Mouse (Mus musculus): ENCODE data around the gene Nphp1. TPM values are rescaled to one million over a fixed set of nuclear protein-coding genes. Genes with fewer than 3 reads are reported as not detected.

Gene Nphp1
- total RNA-seq, 2 experiments from 2014 or later = 13.9 to 17.6 TPM

DNA sequence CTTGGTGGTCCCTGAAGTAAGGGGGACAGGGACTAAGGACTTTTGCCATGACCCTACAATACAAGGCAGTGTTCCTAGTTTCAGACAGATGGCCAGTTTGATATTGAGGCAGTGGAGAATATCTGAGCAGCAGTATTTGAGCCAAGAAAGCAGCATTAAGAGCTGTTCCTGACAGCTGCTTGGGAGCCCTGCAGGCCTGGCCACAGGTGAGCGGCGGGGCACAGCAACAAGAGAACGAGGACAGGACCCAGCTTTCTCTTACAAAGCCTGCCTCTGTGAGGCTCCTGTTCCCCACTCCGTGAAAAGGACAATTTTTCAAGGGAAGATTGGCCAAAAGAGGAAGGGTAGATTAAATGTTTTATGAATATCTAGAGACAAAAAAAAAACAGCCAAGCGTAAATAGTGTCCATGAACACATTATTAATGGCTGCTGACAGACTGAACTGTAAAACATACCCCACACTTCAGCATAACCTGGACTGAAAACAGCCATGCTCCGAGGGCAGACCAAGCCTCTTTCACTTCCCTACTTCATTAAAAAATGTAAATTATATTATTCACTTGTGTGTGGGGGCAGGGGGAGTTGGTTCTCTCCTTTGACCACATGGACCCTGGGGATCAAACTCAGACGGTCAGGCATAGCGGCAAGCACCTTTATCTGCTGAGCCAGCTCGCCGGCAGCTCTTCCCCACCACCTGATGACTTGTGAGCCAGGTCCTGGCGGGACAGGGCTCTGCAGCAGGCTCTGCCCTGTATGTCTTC, 36.7 kb downstream of the Nphp1 start:
- no peak for DNase-seq (ENCODE audit: low spot score in 2 of 2)

DNA sequence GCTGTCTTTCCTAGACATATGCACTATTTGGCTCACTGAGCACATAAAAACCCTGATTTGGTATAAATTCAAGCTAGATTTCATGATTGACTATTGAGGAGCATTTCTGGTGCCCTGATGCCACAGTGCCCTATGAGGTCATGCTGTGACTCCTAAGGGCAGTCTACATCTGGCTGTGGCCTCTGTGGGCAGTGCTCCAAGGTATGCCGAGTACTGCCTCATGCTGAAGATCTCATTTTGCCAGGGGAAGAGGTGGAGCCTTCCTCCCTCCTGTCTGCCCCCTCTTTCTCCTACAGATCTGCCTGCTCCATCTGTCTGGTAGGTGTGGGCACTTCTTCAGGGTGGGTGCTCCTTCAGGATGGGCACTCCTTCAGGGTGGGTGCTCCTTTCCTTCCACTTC, 39.3 kb downstream of the Nphp1 start:
- no peak for DNase-seq (ENCODE audit: low spot score in 2 of 2)

DNA sequence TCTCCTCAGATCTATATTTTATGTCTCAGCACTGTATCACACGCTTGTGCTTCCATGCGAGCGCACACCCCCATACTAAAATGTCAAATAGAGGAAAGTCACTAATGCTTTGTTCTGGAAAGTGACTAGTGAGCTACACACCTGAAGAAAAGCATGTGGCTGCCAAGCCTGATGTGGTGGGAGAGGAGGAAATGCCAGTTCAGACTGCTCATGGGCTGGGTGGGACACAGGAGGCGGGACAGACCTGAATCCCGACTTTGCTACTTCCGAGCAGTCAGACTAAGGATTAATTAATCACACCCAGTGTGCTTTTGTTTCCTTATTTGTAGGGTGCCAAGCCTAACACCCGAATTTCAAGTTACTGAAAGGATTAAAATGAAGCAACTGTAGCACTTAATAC, 40.4 kb downstream of the Nphp1 start:
- DNase-seq (ENCODE audit: low spot score in 2 of 2) = no peak

DNA sequence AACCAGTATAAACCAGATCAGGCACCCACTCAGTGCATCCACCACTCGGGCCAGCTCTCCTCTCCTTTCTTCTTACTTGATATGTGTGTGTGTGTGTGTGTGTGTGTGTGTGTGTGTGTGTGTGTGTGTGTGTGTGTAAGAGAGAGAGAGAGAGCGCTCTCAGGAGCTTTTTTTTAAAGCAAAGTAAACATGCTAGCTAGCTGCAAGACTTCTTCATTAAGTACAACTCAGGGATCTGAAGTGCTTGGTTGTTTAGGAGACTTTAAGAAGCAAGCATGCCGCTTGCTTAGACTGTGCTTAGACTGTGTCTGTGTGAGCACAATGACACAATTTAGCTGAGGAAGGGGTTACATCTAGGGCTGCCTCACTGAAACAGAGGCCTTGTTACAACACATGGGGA, 46.1 kb downstream of the Nphp1 start:
- DNase-seq (ENCODE audit: low spot score in 2 of 2) = no peak

DNA sequence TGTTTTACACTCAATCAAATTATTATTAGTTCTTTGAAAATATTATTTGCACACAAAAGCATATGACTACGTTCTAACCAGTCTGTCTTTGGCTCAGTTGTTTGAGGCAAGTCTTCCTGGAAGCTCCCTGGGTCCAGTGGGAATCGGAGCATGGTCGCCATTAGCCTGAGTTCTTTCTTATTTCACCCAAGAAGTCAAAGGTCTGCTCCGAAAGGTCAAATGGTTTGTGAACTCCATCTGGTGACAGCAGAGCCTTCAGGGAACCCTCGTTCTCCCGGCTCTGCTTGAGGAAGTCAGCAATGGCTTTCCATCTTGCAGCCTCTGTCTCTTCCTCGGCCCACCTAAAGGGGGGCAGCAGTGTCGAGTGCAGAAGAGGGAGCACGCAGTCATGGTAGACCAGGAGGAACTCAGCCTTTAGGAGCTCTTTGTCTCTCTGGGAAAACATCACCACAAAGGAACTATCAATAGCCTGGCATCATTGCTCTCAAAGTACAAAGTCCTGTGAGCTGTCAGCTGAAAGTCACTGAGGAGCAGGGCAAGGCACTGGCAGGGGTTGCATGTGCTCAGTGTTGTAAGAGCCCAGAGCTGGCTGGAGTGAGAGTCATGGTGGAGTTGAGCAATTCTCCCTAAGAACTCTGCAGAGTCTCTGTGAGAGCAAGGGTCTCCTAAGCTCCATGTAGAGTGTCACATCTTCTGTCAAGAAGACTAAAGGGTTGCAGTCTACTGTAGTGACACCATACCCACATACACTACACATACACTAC, 47.8 kb downstream of the Nphp1 start:
- no peak for DNase-seq (ENCODE audit: low spot score in 2 of 2)

DNA sequence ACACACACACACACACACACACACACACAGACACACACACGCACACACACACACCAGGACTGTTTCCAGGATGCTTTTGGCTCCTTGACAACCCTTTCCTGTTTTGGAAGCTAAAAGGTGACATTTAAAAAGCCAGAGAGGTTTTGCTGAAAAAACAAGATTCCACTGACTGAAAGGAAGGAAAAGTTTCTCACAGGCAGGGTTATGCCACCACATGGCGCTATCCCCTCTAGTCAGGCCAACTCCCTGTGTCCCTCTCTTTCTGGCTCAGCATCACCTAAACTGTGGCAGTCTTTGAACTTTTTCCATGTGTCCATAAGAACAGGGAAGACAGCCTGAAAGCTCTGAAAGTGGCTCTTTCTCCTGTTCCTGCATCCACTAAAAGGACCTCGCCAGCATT, 50.8 kb downstream of the Nphp1 start:
- no peak for DNase-seq (ENCODE audit: low spot score in 2 of 2)

DNA sequence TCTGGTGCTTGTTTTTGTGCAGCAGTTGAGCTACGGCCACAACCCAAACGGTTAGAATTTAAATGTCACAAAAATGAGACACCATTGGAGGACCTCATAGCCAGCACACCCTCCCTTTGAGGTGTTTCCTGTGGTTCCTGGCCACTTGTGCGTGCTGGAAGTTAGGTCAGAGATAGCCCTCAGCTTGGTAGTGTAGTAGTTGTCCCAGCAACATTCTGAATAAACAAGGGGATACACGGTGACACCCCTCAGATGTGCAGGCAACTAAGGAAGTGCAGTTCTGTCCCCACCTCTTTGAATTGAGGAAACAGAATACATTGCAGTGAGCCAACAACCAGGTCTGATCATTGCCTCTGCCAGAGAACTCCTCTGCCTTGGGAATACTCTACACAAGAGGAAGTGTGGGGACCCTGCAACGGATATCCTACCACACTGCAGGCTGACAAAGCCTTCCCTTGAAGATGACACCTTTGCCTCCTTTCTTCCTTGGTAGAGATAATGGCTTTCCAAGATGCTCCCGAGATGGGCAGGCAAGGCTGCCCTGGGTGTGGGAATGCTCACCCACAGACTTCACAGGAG, 52.0 kb downstream of the Nphp1 start:
- no peak for DNase-seq (ENCODE audit: low spot score in 2 of 2)

DNA sequence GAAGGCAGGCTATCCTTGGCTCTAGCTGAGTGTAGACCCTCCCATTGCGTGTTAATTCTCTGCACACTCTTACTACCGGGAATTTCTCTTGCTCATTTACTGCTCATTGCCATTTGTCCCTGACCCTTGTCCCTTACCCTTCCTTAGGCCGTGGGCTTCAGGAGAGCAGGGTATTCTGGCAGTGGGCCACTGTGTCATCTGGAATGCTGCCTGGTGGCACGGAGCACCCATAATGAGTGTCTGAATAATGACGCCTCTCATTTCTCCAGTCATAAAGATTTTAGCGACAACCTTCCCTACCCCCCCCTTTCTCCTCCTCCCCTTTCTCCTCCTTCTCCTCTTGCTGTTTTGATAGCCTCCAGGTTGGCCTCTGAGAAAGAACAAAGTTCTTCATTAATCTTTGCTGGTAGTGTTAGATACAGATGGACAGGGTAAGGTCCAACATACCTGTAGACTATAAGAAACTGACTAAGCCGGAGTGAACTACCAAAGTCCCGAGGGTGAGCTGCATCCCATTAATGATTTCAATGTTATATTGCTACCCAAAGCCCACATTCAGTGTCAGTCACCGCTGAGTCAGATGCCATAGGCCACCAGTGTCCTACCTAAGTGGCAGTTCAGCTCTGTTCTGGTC, 53.1 kb downstream of the Nphp1 start:
- no peak for DNase-seq (ENCODE audit: low spot score in 2 of 2)

DNA sequence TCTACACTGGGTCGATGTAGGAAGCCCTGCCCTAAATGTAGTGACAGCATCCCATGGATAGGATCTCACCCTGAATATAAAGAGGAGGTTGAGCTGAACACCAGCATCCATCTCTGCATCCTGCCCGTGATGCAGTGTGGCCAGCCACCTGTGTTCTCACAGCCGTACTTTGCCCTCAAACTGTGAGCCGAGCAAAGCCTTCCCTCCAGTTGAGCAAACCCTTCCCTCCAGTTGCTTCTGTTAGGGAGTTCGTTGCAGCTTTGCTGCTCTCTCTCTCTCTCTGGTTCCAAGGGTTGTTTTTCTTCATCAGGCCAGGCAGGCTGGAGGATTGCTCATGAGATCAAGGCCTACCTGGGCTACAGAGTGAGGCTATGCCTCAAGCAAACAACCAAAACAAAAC, 53.8 kb downstream of the Nphp1 start:
- DNase-seq (ENCODE audit: low spot score in 2 of 2) = no peak

DNA sequence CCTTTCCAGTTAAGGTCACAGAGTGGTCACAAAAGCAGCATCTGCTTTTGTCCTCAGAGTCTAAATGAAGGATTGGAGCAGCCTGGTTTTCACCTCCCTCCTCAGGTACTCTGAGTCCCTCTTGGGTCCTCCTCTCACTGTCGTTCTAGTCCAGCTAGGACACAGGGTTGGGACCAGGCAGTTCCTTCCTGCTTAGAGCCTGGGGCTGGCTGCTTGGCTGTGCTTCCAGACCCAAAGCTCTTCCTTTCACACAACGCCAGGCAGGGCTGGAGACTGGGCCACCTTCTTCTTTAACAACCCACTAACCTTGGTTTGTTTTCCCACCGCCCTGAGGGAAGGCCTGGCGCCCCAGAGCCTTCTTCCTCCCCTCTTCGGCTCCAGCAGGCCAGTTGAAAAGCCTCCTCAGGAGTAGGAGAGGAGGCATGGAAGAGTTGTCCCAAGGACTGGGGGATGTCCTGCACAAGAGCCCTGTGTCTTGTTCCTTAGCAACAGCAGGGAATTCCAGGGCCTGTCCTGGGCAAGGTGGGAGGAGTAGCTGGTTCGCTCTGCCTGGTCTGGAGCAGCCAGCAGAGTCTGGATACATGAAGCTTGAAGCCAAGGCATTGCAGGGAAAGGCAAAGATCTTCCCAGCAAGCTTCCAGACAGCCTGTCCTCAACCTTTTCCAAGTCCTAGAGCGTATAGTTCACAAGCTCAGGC, 58.2 kb downstream of the Nphp1 start:
- no peak for DNase-seq (ENCODE audit: low spot score in 2 of 2)

DNA sequence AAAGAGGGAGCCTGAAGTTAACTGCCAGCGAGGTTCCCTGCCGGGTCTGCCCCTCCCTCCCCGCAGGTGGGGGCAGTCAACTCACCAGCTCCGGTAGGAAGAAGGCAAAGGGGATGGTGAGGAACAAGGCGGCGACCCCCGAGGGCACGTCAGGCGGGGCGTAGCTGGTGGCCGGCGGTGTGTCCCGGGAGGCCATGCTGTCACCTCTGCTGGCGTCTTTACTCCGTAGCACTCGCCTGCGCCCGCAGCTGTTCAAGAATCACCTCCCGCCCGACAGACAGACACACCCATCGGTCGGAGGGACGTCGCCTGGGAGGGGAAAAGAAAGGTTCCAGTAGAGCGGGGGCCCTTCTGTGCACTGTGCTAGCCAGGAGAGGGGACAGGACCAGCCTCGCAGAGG, 59.0 kb downstream of the Nphp1 start, which contains the start of gene Mall:
Gene Mall (minus strand): TSS at position 262 of the 400 bp plus-strand sequence.
- no peak for DNase-seq (ENCODE audit: low spot score in 2 of 2)

DNA sequence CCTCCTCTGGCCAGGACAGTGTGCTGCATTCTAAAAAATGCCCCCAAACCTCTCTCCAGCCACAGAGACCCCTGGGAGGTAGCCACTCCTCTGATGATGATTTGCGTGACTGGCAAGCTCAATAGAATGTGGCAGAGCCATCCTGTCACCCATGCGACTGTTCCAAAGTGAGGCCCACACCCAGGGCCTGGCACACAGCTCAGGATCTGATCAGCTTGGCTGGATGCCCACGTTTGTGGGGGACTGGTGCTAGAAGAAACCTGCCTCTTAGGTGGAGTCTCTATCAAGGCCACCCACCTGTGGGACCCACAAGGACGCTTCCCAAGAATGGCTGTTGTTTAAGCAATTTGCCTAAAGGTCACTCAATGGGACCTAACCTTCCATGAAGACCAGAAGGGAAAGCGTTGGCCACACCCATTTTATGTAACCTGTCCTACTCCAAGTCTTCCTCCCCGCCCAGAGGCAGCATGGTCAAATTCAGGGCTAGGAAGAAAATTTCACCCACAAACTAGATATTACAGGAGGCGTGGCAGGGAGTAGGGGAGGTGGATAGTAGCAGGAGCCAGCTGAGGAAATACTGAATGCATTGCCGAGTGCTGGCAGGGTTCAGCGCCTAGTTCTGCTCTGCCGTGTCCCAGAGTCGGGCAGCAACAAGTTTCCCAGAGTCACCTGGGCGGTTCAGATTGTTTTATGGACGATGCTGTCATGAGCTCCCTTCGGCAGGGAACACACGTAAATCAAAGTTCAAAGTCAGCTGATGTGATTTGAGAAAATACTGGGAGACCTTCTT, 59.8 kb downstream of the Nphp1 start:
- no peak for DNase-seq (ENCODE audit: low spot score in 2 of 2)

DNA sequence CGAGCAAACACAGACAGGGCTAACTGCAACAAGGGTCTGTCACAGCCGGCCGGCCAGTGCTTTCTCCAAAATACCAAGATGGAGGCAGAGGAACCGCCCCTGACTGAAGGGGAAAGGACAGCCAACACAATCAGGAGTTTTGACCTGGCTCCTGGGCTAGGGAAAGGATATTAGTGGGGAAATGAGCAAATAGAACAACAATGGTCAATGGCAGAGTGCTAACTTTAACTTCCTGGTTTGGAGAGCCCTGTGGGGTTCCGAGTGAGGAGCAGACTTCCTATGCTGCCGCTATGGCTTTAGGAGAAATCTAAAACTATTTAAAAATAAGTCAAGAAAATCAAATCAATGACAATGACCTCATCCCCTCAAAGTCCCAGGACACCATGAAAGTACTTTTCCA, 60.6 kb downstream of the Nphp1 start:
- DNase-seq (ENCODE audit: low spot score in 2 of 2) = no peak

DNA sequence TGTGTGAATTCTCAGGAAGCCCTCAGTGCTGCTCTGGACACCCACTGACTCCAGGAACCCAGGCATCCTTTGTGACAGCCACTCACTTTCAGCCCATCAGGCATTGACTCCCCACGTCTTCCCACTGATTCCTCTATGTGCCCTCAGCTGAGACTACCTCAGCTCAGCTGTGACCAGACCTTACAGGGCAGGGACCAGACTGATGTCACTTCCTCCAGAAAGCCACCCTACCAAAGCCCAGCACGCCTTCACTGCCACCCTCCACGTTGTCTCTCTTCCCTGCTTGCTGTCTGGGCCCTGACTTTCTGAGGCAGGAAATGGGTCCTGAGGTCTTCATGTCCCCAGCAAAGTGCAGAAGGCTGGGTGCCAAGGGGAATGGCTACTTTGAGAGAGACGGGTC, 65.5 kb downstream of the Nphp1 start:
- no peak for DNase-seq (ENCODE audit: low spot score in 2 of 2)

DNA sequence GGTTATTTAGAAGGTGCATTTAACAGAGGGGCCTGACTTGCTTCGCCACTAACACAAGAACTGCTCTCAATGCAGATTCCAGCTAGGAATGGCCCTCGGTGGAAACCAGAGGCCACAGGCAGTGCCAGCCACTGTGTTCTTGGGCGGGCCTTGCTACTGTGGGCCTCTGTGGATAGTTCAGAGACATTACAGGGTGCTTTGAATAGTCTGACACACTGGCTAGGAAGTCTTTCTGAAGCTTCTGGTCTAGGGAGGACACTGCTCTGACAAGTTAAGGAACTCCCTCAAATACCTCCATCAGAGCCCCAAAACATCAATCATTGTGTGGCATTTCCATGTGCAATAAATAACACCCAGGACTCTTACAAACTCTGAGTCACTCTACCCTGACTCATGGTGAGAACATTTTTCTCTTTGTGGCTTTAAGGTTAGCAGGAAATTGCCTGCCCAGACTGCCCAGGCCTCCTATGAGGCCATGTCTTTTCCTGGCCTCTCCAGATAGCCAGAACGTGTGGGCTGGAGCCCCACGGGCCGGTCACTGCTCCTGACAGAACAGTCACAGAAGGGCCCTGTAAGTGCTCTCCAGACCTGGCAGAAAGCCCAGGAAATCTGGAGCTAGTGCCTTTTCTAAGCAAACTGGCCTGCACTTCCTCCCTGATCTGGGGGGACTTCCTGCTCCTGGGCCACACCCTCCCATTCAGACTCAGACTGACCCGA, 66.4 kb downstream of the Nphp1 start:
- DNase-seq (ENCODE audit: low spot score in 2 of 2) = peak; percentile 25 to 28

DNA sequence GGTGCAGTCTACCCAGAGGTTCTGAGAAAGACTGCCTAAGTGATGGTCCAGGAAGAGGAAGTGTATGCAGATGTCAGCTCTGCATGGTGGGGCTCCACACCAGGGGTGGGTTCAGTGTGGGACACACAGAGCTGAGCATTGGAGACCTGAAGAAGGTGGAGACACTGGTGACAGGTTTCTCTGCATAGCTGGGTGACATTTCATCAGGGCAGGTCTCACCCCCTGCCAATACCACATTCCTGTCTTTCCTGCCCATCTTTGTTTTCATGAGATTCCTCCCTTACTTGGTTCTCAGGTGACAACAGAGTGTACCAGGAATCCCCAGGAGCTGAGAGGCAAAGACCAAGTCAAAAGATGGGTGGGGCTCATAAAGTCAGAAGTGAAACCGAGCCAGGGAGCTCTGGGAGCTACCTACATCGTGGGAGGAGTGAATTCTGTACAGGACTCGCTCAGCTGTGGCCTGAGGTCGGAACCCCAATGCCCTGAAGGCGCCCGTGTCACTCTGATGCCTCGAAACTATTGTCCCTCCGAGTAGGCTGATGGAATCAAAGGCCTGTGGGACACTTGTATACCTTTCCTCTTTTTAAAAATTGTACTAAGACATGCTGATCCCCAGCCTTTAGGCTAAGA, 69.7 kb downstream of the Nphp1 start:
- no peak for DNase-seq (ENCODE audit: low spot score in 2 of 2)

DNA sequence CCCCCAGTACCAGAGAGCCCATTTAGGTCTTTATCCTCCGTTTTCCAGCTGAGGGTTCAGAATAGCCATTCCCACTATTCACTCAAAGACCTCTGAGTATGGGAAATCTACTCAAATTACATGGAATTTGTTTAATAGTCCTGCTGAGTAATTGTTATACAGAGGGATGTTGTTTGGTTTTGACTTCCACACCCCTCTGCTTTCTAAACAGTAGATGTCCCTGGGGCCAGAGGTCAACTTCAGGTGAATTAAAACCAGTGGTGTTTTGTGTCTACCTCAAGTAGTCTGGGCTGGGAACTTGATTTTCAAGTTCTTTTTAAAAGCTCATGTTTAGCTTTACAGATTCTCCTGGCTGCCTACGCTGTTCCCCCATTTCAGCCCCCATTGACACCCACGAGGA, 74.0 kb downstream of the Nphp1 start:
- DNase-seq (ENCODE audit: low spot score in 2 of 2) = no peak

DNA sequence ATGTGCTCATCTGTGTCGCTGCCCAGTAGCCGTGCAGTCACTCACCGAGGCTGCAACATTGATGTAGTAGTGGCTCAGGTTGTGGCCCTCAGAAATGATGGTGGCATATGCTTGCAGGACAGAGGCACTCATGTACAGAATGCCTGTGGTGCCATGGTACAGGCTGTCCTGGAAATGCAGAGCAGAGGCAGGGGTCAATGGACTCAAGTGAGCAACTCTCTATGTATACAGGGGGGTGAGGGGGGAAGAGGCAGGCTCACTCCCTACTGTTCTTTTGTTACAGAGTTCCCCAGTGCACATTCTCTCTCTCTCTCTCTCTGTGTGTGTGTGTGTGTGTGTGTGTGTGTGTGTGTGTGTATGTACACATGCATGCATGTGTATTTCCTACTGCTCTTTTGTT, 79.9 kb downstream of the Nphp1 start:
- no peak for DNase-seq (ENCODE audit: low spot score in 2 of 2)

DNA sequence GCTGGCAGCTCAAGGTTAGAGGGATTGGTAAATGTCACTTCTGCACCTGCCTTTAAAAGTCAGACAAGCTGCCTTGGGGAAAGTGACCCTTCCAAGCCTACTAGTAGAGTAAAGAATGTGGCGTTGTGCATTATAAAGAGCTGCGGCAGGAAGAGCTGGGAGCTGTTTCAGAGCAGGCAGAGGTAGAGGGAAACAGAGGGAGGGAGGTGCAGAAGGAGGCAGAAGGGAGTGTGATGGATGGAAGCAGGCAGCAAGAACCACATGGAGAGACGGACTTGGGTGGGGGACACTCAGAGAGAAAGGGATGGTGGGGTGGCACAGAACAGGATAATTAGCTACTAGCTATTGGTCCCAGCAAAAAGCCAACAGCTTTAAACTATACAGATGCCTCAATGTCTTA, 80.6 kb downstream of the Nphp1 start:
- no peak for DNase-seq (ENCODE audit: low spot score in 2 of 2)
